Mouse (Mus musculus) B cell, adult 2 months (primary cell): ENCODE results near the gene Sec22a.
A peak's percentile ranks its signal among the peaks of the same experiment; 100 is the strongest.

ENCODE experiments used
- DNase-seq, 2 experiments: peaks; one replicate each; pipeline ENCODE4 v3.0.0; 2022

Gene Sec22a

GRCm38 (mm10) chr16:35363150-35364062, at the start of gene Sec22a:
Gene Sec22a, minus strand, starts transcription at chr16:35363918.
- DNase-seq: peak; percentile 89 to 91

- no peak for DNase-seq
These were observed 43.0 kb upstream of the Sec22a start for GRCm38 (mm10) chr16:35406706-35407105.

GRCm38 (mm10) chr16:35406166-35406565, 42.4 kb upstream of the Sec22a start:
- DNase-seq: no peak

- DNase-seq: no peak
These were observed 41.8 kb upstream of the Sec22a start for GRCm38 (mm10) chr16:35405348-35406080.

- DNase-seq: no peak
These were observed 41.1 kb upstream of the Sec22a start for GRCm38 (mm10) chr16:35404864-35405263.

DNA sequence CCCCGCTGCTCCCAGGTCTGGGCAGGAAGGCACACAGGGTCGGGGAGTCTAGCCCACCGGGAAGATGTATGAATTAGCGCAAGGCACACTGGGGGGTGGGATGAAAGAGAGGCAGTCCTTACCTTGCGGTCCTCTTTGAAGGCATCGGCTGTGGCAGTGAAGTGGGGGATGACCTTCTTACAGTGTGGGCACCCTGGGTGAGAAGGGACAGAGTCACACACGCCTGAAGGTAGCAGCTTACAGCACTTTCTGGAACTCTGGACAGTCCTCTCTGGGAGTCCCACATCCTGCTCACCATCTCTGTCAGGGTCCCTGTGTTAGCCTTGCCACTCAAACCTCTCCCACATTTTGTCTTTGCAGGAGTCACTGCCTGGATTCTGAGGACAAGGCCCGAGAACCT, 40.2 kb upstream of the Sec22a start:
- DNase-seq: no peak

DNA sequence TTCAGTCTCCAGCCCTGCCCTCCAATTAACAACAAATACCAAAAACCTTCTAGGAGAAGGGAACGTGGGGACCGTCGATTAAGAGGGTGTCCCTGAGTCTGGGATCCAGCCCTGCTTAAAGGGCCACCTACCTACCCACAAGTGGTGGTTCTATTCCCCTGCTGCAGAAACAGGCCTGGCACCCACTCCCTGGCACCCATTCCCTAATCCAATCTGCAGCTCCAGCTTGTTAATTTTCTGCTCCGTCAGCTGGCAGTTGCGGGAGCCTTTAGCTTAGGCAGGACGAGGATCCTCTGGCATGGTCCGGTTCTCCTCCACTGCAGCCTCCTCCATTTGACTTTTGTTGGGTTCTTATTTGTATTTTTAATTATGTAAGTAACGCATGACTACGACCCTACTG, 39.6 kb upstream of the Sec22a start:
- DNase-seq: no peak

GRCm38 (mm10) chr16:35392813-35393212, 29.1 kb upstream of the Sec22a start:
- no peak for DNase-seq

- DNase-seq: no peak
These were observed 21.9 kb upstream of the Sec22a start for GRCm38 (mm10) chr16:35385654-35386053.

DNA sequence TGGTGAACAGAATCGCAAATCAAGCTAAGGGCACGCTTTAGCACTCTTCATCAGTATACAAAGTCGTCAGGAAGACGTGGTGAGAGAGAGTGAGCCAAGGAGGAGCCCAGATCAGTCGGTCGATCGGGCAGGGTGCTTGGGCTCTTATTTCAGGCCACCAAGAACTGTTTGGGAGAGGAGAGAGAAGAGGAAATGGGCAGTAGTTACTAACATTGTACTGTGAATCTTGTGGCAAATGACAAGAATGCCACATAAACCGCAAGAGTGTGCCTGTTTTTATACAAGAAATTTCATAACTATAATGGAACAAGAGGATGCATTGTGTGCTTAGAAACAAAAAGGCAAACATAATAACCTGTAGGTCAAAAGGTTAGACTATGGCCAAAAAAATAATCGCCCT, 16.3 kb upstream of the Sec22a start:
- no peak for DNase-seq

DNA sequence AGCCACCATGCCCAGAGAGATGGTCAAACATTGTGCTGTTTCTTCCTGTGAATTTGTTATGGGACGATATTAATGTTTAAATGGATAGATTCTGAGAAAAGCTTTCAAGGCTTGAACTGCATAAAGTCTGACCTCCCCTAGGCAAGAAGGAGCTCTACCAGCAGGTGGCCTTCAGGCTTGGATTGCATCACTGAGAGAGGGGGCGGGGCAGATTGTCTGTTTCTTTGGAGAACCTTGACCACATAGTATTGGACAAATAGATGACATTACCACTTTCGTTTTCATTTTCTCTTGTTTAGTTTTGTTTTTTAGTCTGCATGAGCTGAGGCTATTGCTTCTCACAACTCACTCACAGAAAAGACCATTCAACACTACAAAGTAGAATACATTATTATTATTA, 15.6 kb upstream of the Sec22a start:
- no peak for DNase-seq

DNA sequence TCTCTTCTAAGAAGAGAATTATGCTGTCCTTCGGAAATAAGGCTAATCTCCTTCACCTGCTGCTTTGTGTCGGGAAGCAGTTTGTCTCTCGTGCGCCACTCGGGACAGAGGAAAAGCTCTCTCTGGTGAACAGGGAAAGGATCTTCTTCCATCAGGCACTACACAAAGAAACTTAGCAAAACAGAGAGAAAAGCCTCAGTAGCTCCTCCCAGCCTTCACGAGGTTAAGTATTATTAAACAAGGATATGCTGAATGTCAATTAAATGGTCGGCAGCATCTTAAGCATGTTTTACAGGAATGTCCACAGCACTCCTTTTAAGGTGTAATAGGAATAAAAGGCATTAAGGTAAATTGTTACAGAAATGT, 328 bp upstream of the Sec22a start:
- no peak for DNase-seq

DNA sequence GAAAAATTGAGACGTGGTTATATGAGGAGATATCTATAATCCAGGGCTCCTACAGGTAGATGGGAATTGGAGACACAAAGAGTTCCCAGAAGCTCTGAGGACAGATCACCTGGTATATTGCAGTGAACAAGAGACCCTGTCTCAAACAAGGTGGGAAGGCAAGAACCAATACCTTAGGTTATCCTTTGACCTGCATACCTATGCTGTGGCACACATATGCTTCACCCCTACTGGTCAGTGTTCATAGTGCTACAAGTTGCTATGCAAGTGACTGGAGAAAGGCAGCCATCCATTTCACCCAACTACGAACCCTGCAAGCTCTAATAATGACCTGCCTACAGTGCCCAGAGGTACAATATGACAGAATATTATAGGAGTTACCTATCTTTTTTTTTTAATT, 1.5 kb downstream of the Sec22a start:
- no peak for DNase-seq

DNA sequence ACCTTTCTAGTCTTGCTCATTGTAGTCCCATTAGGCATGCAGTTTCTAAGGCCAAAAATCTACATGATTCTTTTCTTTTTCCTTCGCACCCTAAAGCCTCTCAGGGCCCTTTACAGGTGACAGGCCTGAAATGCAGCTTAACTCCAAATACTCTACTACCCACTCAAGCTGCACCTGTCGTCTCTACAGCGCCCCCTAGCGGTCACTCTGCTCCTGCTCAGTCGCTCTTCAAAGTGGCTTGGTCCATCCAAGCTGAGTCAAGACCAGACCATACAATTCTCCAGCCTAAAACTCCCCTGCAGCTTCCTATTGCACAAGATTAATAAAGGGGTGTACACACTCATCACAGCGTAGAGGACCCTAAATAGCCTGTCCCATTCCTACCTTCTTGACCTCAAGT, 3.1 kb downstream of the Sec22a start:
- DNase-seq: peak; percentile 80 to 82

DNA sequence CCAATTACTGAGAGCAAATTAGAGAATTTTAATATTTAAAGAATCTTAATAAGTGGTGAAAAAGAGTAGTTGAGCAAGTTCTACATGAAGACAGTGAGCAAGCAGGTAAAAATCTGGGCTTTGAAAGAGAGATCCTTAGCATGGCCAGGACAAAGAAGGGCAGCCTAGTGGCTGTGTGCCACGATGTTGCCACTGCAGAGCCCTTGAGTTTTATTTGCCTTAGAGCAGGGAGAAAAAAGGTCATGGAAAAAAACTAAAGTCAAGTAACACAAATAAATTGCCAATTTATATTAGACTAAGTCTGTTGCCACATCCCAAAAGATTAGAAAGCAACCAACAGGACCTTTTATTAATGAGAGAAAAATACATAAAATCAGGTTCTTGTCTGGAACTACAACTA, 6.3 kb downstream of the Sec22a start:
- no peak for DNase-seq

- no peak for DNase-seq
These were observed 33.3 kb downstream of the Sec22a start for GRCm38 (mm10) chr16:35330451-35330850.

DNA sequence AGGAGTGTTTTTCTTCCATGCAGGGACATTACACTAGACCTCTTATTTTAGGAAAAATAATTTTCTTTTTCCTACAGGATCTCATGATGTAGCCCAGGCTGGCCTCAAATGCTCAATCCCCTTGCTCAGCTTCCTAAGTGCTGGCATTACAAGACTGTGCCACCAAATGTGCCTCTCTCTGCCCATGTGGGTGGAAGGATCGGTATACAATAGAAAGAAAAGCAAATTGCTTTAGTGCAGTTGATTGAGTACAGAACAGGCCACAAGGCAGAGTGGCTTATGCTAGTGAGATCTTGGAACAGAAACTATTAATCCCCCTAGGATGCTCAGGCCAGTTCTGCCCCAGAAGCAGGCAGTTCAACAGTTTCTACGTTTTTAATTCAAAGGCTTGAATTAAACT, 43.9 kb downstream of the Sec22a start:
- DNase-seq: no peak

- DNase-seq: no peak
These were observed 44.4 kb downstream of the Sec22a start for GRCm38 (mm10) chr16:35319335-35319734.

- no peak for DNase-seq
These were observed 45.3 kb downstream of the Sec22a start for GRCm38 (mm10) chr16:35318397-35318796.

DNA sequence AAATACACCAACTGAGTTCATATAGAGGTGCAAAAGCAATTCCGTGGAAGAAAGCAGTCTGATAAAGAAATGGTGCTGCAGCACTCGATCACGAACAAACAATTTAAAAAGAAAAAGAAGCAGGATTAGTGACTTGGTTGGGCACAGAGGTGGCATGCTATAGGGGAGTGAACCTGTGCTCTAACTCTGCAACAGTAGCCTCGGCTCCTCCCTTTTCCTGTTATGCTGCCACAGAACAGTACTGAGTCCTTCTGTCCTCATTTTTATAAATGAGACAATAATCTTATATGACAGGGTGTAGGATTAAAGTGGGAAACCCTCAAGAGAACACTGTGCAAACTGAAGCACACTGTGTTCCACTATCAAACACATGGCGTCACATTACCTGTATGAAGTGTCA, 46.3 kb downstream of the Sec22a start:
- DNase-seq: no peak

DNA sequence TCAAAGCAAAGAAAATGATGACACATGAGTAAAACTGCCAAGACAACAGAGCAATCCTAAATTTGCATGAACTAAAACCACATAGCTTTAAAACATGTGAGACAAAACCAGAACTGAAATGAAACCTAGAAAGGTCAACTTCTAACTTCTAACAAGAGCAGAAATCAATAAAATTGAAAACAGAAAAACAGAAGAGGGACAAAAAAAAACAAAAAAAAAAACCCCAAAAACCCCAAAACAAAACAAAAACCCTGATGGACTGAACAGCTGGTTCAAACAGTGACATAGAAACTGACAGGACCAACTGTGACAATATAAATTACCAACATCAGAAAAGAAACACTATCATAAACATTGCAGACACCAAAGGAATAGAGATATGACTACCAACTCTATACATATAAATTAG, 46.9 kb downstream of the Sec22a start:
- no peak for DNase-seq

DNA sequence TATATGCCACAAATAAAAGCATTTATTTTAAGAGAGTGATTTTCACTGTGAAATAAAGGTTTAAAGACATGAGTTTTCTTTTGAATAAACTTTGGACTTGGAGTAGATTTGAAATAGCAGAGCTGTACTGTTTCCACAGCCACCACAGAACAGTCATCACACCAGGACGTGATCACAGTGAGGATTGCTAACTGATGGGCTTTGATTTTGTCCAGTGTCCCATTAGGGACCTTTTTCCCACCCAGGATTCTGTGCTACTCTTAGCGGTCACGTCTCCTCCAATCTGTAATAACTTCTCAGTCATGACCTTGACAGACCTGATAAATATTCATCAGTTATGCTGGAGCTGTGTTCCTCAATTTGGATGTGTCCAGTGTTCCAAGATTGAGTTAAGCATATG, 48.2 kb downstream of the Sec22a start:
- no peak for DNase-seq

- no peak for DNase-seq
These were observed 52.1 kb downstream of the Sec22a start for GRCm38 (mm10) chr16:35311586-35311985.

GRCm38 (mm10) chr16:35310551-35311110, 53.1 kb downstream of the Sec22a start:
- DNase-seq: no peak
